Mouse (Mus musculus): Measurements from ENCODE around the gene Zfp276.

The Zfp276 gene

DNA sequence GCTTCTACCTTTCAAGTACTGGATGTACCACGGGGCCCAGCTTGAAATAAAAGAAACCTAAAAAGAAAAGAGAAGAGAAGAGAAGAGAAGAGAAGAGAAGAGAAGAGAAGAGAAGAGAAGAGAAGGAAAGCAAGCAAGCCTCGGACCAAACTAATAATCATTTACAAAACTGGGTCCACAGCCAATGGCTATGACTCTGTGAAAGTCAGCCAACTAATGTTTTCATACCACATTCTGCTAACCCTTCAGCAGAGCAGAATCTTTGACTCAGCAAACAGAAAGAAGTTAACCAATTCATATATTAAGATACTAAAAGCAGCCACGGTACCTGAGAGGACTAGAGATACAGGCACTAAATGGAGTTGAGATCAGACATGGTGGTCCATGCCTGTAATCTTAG lies 38.3 kb downstream of the Zfp276 start:
- DNase-seq, result no peak

DNA sequence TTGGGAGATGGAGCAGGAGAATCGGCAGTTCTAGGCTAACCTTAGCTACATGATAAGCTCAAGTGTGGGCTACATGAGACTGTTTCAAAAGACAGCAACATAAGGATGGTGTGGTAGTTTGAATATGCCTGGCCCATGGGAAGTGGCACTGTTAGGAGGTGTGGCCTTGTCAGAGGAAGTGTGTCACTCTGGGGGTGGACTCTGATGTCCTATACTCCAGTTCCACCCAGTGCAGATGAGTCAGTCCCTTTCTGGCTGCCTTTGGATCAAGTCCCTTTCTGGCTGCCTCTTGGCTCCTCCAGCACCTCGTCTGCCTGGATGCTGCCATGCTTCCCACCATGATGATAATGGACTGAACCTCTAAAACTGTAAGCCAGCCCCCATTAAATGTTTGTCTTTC lies 38.8 kb downstream of the Zfp276 start:
- DNase-seq, result no peak

DNA sequence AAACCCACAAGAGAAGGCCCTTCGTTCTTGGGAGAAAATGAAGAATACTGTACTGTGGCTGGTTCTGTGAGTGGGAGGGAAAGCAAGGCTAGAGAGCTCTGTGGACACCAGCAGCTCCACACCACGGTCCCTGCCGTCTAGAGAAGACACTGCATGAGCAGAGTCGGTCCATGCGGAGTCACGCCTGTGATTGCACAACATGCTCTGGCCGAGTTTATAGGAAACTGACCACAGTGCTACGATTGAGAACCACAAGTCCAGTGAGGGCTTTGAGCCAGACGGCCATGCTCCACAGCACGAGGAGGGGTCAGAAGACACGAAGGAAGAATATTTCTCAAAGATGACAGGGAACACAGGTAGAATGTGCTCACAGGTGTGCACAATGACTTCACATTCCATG lies 44.3 kb downstream of the Zfp276 start:
- no peak for DNase-seq

DNA sequence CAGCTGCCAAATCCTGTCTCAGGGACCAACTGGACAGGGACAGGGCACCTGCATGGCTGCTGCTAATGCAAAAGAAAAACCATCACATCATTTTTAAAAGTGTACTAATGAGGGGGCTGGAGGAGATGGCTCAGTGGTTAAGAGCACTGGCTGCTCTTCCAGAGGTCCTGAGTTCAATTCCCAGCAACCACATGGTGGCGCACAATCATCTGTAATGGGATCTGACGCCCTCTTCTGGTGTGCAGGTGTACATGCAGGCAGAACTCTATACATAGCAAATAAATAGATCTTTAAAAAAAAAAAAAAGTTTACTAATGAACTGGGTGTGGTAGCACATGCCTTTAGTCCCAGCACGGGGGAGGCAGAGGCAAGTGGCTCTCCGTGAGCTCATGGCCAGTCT lies 54.7 kb downstream of the Zfp276 start:
- no peak for DNase-seq

DNA sequence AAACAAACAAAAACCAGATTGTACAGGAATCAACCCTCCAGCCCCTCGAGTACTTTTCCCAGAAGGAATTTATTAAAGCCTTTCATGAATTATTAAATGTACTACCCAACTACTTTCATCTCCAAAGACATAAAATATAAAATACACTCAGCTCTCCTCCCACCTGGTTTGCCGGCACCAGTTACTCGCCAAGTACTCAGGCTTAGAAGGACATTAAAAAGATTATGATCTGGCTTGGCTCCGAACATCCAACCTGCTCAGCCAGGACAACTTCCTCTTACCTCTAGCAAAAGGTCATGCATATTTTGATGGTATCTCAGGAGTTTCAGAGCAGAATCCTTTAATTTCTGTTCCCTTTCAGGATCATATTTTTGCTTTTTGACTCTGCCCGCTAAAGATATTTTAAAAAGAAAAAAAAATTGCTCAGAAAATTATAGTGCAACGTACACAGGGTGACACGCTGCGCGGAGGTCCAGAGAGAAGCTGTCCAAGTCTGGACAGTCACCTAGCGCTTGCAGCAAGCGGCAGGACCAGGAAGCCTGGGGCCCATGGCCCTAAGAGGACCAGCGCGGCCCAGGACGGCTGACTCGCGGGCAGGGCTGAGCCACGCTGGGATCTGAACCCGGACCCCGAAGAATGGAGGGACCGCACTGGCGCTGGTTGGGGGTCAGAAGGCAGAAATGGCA lies 63.9 kb downstream of the Zfp276 start:
- DNase-seq, result no peak

DNA sequence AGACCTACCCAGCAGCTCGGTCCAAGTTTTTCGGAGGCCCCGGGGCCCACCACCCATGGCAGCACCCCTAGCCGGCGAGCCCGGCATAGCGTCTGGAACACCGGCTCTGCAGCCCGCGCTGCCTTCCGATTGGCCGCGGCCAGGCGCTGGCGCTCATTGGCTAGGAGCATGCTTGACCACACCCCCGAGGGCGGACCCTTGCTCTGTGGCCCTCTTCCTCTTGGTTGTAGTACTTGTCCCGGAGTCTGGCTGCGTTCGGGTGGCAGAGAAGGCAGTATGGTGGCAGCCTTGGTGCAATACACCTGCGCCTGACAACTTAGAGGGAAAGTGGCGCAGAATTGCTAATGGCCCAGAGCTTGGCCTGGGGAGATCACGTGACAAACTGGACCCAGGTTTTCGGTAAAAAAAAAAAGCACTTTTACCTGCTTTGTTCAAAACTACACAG lies 64.5 kb downstream of the Zfp276 start, which contains the start of gene Fanca:
Gene Fanca, minus strand, starts transcription at position 110 of the 445 bp plus-strand sequence.
- peak; percentile 98 for DNase-seq
